Mouse (Mus musculus): Measurements from ENCODE around the gene Nle1.

Nle1 gene

GRCm38 (mm10) chr11:82914711-82915352 is 6.6 kb upstream of the Nle1 start:
- DNase-seq (ENCODE audit: low read depth) = peak; percentile 68

- no peak for DNase-seq (ENCODE audit: low read depth)
Observed at GRCm38 (mm10) chr11:82910679-82911389, 2.6 kb upstream of the Nle1 start.

DNA sequence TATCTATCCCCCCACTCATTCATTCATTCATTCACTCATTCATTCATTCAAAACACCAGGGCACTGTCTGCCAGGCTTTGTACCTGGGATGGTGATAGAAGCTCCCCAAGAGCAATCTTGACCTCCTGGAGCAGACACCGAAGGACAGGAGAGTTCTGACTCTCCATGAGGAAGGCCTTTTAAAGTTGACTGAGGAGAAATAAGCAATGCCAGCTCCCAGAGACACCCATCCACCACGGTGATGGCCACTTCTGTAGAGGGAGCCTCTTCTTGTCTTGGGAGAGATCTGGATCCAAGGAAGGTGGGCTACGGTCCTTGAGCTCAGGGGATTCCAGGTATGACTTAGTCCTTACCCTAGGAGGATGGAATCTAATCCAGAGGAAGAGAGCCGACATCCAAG is 2.0 kb upstream of the Nle1 start, which contains the start of gene Unc45b:
TSS of gene Unc45b (plus strand) at position 301 of the 400 bp plus-strand sequence.
- no peak for DNase-seq (ENCODE audit: low read depth)

DNA sequence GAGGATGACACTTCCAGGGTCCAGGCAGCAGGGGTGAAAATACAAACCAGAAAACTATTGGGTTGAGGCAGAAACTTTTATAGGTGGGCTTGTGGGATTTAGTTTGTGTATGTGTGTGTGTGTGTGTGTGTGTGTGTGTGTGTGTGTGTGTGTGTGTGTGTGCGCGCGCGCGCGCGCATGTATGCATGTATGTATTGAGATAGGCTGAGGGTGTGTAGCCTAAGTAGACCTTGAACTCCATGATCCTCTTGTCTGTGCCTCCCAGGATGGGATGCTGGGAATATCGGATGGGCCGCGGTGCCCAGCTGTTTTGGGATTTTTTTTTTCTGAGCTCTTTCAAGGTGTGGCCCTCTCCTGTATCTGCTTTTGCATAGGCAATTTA is 388 bp upstream of the Nle1 start:
- DNase-seq (ENCODE audit: low read depth) = no peak

GRCm38 (mm10) chr11:82905816-82906215 is 2.4 kb downstream of the Nle1 start:
- no peak for DNase-seq (ENCODE audit: low read depth)

DNA sequence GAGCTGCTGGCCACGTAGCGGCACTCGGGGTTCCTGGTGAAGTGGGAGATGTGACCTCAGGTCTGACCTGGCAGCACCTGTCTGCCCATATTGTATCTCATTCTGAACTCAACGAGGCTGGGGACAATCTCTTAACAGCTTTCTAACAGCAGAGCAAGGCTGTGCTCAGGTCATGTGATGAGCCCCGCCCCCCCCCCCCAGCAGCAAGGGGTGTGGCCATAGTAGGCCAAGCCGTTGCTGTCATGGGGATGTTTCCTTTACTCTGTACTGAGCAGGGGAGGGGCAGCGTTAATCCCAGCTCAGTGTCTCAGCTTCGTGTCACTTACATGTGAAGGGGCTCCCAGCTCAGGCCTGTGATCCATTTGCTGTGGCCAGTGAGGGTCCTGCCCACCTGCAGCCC is 3.3 kb downstream of the Nle1 start:
- no peak for DNase-seq (ENCODE audit: low read depth)

GRCm38 (mm10) chr11:82901606-82902310 is 6.5 kb downstream of the Nle1 start:
- DNase-seq (ENCODE audit: low read depth) = no peak

DNA sequence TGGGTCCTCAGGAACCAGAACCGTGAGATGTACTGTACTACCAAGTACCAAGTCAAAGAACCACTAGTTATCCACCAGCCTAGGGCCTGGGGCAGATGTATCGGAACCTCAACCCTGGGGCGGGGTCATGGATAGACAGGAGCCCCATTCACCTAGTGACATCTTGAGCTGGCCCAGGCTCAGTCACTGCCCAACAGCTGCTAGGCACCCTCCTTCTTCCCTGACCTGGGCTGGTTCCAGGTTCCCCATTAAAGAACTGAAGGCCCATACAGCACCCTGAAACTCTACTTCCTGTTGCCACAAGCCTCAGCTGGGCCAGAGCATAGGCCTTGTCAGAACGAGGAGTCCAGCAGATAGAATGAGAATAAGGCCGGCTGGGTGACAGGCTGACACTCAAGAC is 8.5 kb downstream of the Nle1 start:
- no peak for DNase-seq (ENCODE audit: low read depth)

GRCm38 (mm10) chr11:82897478-82897877 is 10.7 kb downstream of the Nle1 start:
- DNase-seq (ENCODE audit: low read depth) = no peak

DNA sequence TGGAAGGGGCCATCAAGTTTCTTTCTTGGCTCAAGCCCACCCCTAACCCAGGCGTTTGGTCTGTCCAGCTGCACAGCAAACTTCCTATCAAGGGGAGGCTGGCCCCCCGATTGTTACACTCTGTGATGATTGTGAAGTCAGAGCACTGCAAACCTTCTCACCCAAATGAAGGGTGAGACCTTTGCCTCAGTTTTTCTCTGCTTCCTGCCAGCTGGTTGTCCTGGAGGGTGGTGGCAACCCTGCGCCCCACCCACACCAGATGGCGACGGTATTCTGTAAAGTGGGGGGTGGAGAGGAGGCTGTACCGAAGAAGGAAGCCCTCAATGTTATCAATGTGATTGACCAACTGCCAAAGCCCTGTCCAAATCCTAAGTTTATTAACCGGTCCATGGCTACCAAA is 16.3 kb downstream of the Nle1 start, which contains the start of gene Fndc8:
TSS of gene Fndc8 (plus strand) at position 189 of the 400 bp plus-strand sequence.
- no peak for DNase-seq (ENCODE audit: low read depth)

- peak; percentile 97 for DNase-seq (ENCODE audit: low read depth)
Observed at GRCm38 (mm10) chr11:82890342-82890762, 17.9 kb downstream of the Nle1 start, which contains the start of gene Rad51d. TSS of gene Rad51d (minus strand) at chr11:82890614.

DNA sequence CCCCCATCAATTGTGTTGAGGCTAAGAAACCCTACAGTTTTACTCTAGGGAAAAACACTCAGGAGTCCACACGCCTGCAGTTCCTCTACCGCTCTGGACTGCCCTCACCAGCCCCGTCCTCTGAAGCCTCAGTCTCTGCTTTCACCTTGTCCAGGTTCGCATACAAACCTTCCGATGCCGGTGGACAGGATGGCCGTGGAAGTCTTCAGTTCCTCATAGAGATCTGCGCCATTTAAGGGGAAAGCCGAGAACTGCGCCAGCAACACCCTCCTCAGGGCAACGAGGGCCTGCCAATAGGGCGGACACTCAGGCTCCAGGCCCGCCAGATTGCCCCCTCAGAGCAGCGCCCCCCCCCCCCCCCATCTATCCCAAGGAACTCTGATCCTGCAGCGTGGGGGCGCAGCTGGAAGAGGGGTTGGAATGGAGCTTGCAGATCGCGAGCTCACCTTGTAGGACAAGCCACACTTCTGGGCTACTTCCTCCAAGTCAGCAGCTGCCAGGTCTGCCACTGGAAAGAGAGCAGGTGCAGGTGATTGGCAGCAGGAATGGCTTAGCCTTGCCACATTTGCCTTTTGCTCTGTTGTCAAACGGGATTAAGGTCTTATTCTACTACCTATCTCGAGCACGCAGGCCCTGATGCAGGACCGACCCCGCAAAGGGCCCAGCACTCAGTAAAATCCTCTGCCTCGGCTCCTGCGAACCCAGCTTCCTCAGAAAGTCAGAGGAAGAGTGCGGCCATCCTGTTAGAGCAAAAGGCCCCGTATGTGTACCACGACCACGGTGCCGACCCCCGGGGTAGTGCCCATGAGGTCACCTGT is 18.5 kb downstream of the Nle1 start:
- DNase-seq (ENCODE audit: low read depth) = no peak

DNA sequence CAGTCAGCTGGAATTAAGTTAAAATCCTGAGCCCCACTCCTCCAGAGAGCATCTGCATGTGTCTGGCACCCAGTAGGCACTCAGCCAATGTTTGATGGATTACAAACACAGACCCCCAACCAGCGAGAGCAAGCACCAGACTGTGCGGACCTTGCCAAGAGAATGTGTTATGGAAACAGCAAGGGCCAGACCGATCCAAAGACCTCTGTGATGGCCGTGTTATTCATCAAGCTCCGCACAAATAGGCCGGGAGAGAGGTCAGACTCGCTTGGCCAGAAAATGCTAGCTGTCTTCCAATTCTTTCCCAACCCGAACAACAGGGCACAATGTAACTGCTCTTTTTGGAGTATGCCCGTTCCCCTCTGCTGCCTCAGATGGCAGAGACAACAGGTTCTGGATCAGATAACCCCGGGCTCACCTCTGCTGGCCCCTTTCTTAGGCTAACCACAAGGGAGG is 19.7 kb downstream of the Nle1 start:
- DNase-seq (ENCODE audit: low read depth) = no peak

GRCm38 (mm10) chr11:82886559-82886958 is 21.7 kb downstream of the Nle1 start:
- DNase-seq (ENCODE audit: low read depth) = no peak

- no peak for DNase-seq (ENCODE audit: low read depth)
Observed at GRCm38 (mm10) chr11:82883180-82883579, 25.0 kb downstream of the Nle1 start.

DNA sequence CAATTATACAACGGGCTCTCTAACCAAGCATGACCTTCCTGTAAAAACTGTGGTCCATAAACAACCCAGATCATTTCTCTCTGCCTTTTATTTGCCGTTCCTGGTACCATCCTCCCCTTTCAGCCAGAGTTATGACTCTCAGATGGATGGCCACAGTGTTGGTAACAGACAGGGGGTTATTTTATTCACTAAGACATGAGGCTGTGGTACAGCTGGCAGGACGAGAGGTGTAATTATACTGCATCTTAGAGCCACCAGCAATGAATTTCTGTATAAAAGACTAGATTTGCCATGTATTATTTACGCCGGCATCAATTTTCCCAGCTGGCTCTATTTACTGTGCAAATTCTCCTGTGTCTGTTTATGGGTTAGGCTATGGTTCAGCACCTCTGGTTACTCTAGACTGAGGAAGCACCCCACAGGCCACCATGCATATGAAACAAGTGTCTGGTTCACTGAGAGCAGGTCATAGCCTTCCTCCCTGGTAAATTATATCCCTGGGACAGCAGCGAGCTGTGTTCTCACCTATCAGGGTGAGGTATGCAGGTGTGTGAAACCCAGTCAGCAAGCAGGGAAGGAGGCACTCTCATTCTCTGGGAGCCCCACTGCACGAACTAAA is 30.4 kb downstream of the Nle1 start:
- DNase-seq (ENCODE audit: low read depth) = no peak

- no peak for DNase-seq (ENCODE audit: low read depth)
Observed at GRCm38 (mm10) chr11:82875631-82876030, 32.6 kb downstream of the Nle1 start.

- DNase-seq (ENCODE audit: low read depth) = no peak
Observed at GRCm38 (mm10) chr11:82874924-82875323, 33.3 kb downstream of the Nle1 start.

- DNase-seq (ENCODE audit: low read depth) = peak; percentile 93
Observed at GRCm38 (mm10) chr11:82871031-82871446, 37.2 kb downstream of the Nle1 start, which contains the start of gene Rffl. TSS of gene Rffl (minus strand) at chr11:82871210.

- DNase-seq (ENCODE audit: low read depth) = peak; percentile 61
Observed at GRCm38 (mm10) chr11:82870173-82871030, 37.8 kb downstream of the Nle1 start.
